Mouse (Mus musculus): ENCODE data around the gene Alox15.

DNA sequence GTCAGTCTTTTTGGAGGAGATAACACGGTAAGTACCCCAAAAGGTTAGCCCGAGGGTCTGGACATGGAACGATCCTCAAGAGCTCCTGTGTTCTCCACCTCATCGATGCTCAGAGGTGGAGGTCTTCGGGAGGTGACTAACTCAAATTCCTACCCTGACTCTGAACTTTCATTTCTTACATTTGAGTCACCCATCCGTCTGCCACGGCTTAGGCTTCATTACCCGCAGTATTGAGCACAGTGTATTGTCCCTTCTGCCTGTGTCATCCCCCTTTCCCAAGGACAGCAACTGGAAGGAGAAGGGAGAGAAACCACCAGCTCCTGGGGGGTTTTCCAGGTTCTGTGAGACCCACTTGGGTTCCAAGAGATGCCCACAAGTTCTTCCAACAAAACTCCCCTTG is 27.1 kb downstream of the Alox15 start:
- TF ChIP-seq GATA1 (IDR thresholded peaks at IDR 0.05; ENCODE audit: borderline replicate concordance, low read length) (no peak), FLI1 (IDR thresholded peaks at IDR 0.05; ENCODE audit: low read length) (no peak)

Data from megakaryocyte, embryonic 14.5 days (primary cell).